Mouse (Mus musculus): Measurements from ENCODE around the gene Gucy1b2. TPM values are rescaled to one million over a fixed set of nuclear protein-coding genes. Genes with fewer than 3 reads are reported as not detected.

Gucy1b2 gene
- polyA plus RNA-seq, 1 experiment, result 0.08 TPM

DNA sequence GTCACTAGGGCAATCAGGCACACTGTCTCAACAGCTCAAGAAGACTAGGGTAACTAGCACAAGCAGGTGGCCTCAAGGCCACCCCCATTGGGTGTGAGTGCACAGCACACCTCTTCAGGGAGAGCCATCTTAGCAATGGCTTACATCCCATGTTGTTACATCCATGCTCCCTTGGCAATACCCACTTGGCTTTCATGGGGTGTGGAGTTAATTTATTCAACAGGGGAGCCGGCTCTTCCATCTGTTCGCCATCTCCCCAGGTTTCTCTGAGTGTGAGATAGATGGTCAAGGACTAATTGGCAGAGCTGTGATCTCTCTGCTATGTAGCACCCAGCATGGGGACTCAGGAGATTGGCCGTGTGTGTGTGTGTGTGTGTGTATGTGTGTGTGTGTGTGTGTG, 73.0 kb downstream of the Gucy1b2 start:
- TF ChIP-seq POLR2A (IDR thresholded peaks at IDR 0.05; ENCODE audit: control insufficient read depth, extremely low read depth, insufficient read depth, low read length, poor library complexity) (no peak), CTCF (IDR thresholded peaks at IDR 0.05; ENCODE audit: borderline replicate concordance, control insufficient read depth, extremely low read depth, insufficient read depth, low read length, poor library complexity) (no peak)
- H3K27ac ChIP-seq (ENCODE audit: control insufficient read depth, insufficient read depth, low read length), result no peak overlapping the region
- H3K27me3 ChIP-seq (ENCODE audit: control insufficient read depth, insufficient read depth, low read length), result no peaks in the 10 kb centered on the region
- peaks cover 1% of the 10 kb centered on the region; the same call in 1 of the 2 replicates for H3K36me3 ChIP-seq (ENCODE audit: control insufficient read depth, insufficient read depth, low read length)
- H3K4me1 ChIP-seq (replicated peaks; ENCODE audit: control insufficient read depth, insufficient read depth, low read length), result no peaks in the 10 kb centered on the region
- DNase-seq, result no peak
- 100% methylated on average over 3 of the region's 3 CpGs for WGBS
- H3K4me3 ChIP-seq (ENCODE audit: control insufficient read depth, insufficient read depth, low read length), result no peak overlapping the region

GRCm38 (mm10) chr14:62380606-62381005, 75.5 kb downstream of the Gucy1b2 start:
- Histone ChIP-seq H3K27me3 (ENCODE audit: control insufficient read depth, insufficient read depth, low read length) (no peaks in the 10 kb centered on the region), H3K4me1 (replicated peaks; ENCODE audit: control insufficient read depth, insufficient read depth, low read length) (no peaks in the 10 kb centered on the region), H3K4me3 (ENCODE audit: control insufficient read depth, insufficient read depth, low read length) (no peak overlapping the region), H3K36me3 (ENCODE audit: control insufficient read depth, insufficient read depth, low read length) (peaks cover 5% of the 10 kb centered on the region; the same call in 1 of the 2 replicates), H3K27ac (ENCODE audit: control insufficient read depth, insufficient read depth, low read length) (no peak overlapping the region)
- TF ChIP-seq CTCF (IDR thresholded peaks at IDR 0.05; ENCODE audit: borderline replicate concordance, control insufficient read depth, extremely low read depth, insufficient read depth, low read length, poor library complexity) (no peak), POLR2A (IDR thresholded peaks at IDR 0.05; ENCODE audit: control insufficient read depth, extremely low read depth, insufficient read depth, low read length, poor library complexity) (no peak)
- DNase-seq, result no peak
- 92% methylated on average over 6 of the region's 6 CpGs for WGBS

GRCm38 (mm10) chr14:62379391-62379790, 76.7 kb downstream of the Gucy1b2 start:
- TF ChIP-seq CTCF (IDR thresholded peaks at IDR 0.05; ENCODE audit: borderline replicate concordance, control insufficient read depth, extremely low read depth, insufficient read depth, low read length, poor library complexity) (no peak), POLR2A (IDR thresholded peaks at IDR 0.05; ENCODE audit: control insufficient read depth, extremely low read depth, insufficient read depth, low read length, poor library complexity) (no peak)
- WGBS, result 100% methylated on average over 2 of the region's 2 CpGs
- DNase-seq, result no peak
- H3K27ac ChIP-seq (ENCODE audit: control insufficient read depth, insufficient read depth, low read length), result no peak overlapping the region
- H3K27me3 ChIP-seq (ENCODE audit: control insufficient read depth, insufficient read depth, low read length), result no peaks in the 10 kb centered on the region
- H3K4me1 ChIP-seq (replicated peaks; ENCODE audit: control insufficient read depth, insufficient read depth, low read length), result no peaks in the 10 kb centered on the region
- no peak overlapping the region for H3K4me3 ChIP-seq (ENCODE audit: control insufficient read depth, insufficient read depth, low read length)
- H3K36me3 ChIP-seq (ENCODE audit: control insufficient read depth, insufficient read depth, low read length), result peaks cover 5% of the 10 kb centered on the region; the same call in 1 of the 2 replicates

- DNase-seq, result no peak
Observed at GRCm38 (mm10) chr14:62376115-62376514, 80.0 kb downstream of the Gucy1b2 start.

DNA sequence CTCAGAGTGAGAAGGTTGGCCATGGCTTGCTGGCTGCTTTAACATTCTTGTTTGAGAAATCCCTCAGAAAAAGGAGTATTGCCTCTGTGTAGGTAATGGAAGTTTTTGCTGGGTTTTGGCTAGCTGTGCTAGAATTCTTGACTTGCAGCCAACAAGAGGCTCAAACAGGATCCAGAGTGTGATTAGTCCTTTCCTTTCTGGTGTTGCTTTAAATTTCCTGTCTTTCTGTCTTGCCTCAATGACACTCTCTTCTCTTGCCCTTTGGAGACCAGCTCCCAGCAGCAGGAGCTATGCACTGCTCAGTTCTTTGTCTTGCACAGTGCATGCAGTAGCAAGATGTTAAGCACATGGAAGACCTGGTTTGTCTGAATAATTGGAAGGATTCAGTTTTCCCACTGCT, 80.4 kb downstream of the Gucy1b2 start:
- no peak overlapping the region for H3K4me3 ChIP-seq (ENCODE audit: control insufficient read depth, insufficient read depth, low read length)
- no peaks in the 10 kb centered on the region for H3K4me1 ChIP-seq (replicated peaks; ENCODE audit: control insufficient read depth, insufficient read depth, low read length)
- no peak for DNase-seq
- TF ChIP-seq CTCF (IDR thresholded peaks at IDR 0.05; ENCODE audit: borderline replicate concordance, control insufficient read depth, extremely low read depth, insufficient read depth, low read length, poor library complexity) (no peak), POLR2A (IDR thresholded peaks at IDR 0.05; ENCODE audit: control insufficient read depth, extremely low read depth, insufficient read depth, low read length, poor library complexity) (no peak)
- H3K27me3 ChIP-seq (ENCODE audit: control insufficient read depth, insufficient read depth, low read length), result no peaks in the 10 kb centered on the region
- H3K27ac ChIP-seq (ENCODE audit: control insufficient read depth, insufficient read depth, low read length), result no peak overlapping the region
- peaks cover 5% of the 10 kb centered on the region; the same call in 1 of the 2 replicates for H3K36me3 ChIP-seq (ENCODE audit: control insufficient read depth, insufficient read depth, low read length)

More at GRCm38 (mm10) chr14:62376115-62376514, 80.0 kb downstream of the Gucy1b2 start:
- H3K27ac ChIP-seq (ENCODE audit: control insufficient read depth, insufficient read depth, low read length), result no peak overlapping the region
- H3K27me3 ChIP-seq (ENCODE audit: control insufficient read depth, insufficient read depth, low read length), result no peaks in the 10 kb centered on the region
- WGBS, result 68% methylated on average over 2 of the region's 2 CpGs
- no peak overlapping the region for H3K4me3 ChIP-seq (ENCODE audit: control insufficient read depth, insufficient read depth, low read length)
- no peak for TF ChIP-seq CTCF (IDR thresholded peaks at IDR 0.05; ENCODE audit: borderline replicate concordance, control insufficient read depth, extremely low read depth, insufficient read depth, low read length, poor library complexity)
- no peak for TF ChIP-seq POLR2A (IDR thresholded peaks at IDR 0.05; ENCODE audit: control insufficient read depth, extremely low read depth, insufficient read depth, low read length, poor library complexity)
- peaks cover 5% of the 10 kb centered on the region; the same call in 1 of the 2 replicates for H3K36me3 ChIP-seq (ENCODE audit: control insufficient read depth, insufficient read depth, low read length)
- H3K4me1 ChIP-seq (replicated peaks; ENCODE audit: control insufficient read depth, insufficient read depth, low read length), result no peaks in the 10 kb centered on the region

DNA sequence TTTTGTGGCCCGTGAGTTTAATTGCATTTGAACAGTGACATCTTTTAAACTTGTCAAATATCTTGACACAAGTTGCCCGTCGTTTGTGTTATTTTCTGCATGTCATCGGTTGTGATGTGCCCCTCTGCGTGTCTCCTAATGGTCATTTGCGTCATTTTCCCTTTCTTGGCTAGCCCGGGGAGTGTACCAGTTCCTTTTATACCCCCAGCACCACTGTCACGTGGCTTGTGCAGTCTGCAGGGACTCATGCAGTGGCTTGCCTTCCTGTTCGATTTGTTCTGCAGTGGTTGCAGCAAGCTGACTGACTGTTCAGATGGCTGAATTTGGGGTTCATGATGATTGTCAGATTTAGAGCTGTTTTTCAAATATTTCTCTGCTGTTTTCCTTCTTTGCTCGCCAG, 82.1 kb downstream of the Gucy1b2 start:
- H3K27ac ChIP-seq (ENCODE audit: control insufficient read depth, insufficient read depth, low read length), result no peak overlapping the region
- DNase-seq, result no peak
- H3K4me1 ChIP-seq (replicated peaks; ENCODE audit: control insufficient read depth, insufficient read depth, low read length), result no peaks in the 10 kb centered on the region
- no peak for TF ChIP-seq CTCF (IDR thresholded peaks at IDR 0.05; ENCODE audit: borderline replicate concordance, control insufficient read depth, extremely low read depth, insufficient read depth, low read length, poor library complexity)
- TF ChIP-seq POLR2A (IDR thresholded peaks at IDR 0.05; ENCODE audit: control insufficient read depth, extremely low read depth, insufficient read depth, low read length, poor library complexity), result no peak
- peaks cover 5% of the 10 kb centered on the region; the same call in 1 of the 2 replicates for H3K36me3 ChIP-seq (ENCODE audit: control insufficient read depth, insufficient read depth, low read length)
- no peak overlapping the region for H3K4me3 ChIP-seq (ENCODE audit: control insufficient read depth, insufficient read depth, low read length)
- WGBS, result 86% methylated on average over 10 of the region's 10 CpGs
- H3K27me3 ChIP-seq (ENCODE audit: control insufficient read depth, insufficient read depth, low read length), result no peaks in the 10 kb centered on the region

- WGBS, result 87% methylated on average over 6 of the region's 6 CpGs
- H3K36me3 ChIP-seq (ENCODE audit: control insufficient read depth, insufficient read depth, low read length), result no peaks in the 10 kb centered on the region
Observed at GRCm38 (mm10) chr14:62370819-62371218, 85.3 kb downstream of the Gucy1b2 start.

More at GRCm38 (mm10) chr14:62370819-62371218, 85.3 kb downstream of the Gucy1b2 start:
- Histone ChIP-seq H3K4me1 (replicated peaks; ENCODE audit: control insufficient read depth, insufficient read depth, low read length) (no peaks in the 10 kb centered on the region), H3K4me3 (ENCODE audit: control insufficient read depth, insufficient read depth, low read length) (no peak overlapping the region), H3K27me3 (ENCODE audit: control insufficient read depth, insufficient read depth, low read length) (no peaks in the 10 kb centered on the region), H3K27ac (ENCODE audit: control insufficient read depth, insufficient read depth, low read length) (no peak overlapping the region)
- DNase-seq, result no peak
- TF ChIP-seq POLR2A (IDR thresholded peaks at IDR 0.05; ENCODE audit: control insufficient read depth, extremely low read depth, insufficient read depth, low read length, poor library complexity) (no peak), CTCF (IDR thresholded peaks at IDR 0.05; ENCODE audit: borderline replicate concordance, control insufficient read depth, extremely low read depth, insufficient read depth, low read length, poor library complexity) (no peak)
